Mouse (Mus musculus) midbrain, embryonic 14.5 days (tissue): ENCODE data around the gene Degs1. TPM values are rescaled to one million over a fixed set of nuclear protein-coding genes. Genes with fewer than 3 reads are reported as not detected.

ENCODE experiments used
- ATAC-seq: fragments of 200-750 bp; cut with Nextera tagmentation; 2 replicates; pipeline ENCODE4 v1.8.0; 2017; ENCODE audit warnings: moderate number of reproducible peaks, moderate library complexity; ENCODE audit not compliant: low FRiP score, low TSS enrichment
- DNase-seq: peaks from one replicate; pipeline ENCODE4 v3.0.0-alpha.2; 2015
- H3K27ac ChIP-seq: fragments of 300-500 bp; sonication (generic); replicated peaks from 2 replicates; pipeline ENCODE4 v1.5.1; 2014; ENCODE audit warnings: mild to moderate bottlenecking, low read depth, low read length, moderate library complexity
- H3K27me3 ChIP-seq: fragments of 300-500 bp; sonication (generic); 2 replicates; pipeline ENCODE4 v1.6.1; 2014; ENCODE audit warnings: low read length, control low read depth, mixed read lengths; ENCODE audit not compliant: control insufficient read depth, insufficient read depth
- H3K36me3 ChIP-seq: fragments of 300-500 bp; sonication (generic); 2 replicates; pipeline ENCODE4 v1.6.1; 2014; ENCODE audit warnings: low read length, control low read depth; ENCODE audit not compliant: control insufficient read depth, insufficient read depth
- H3K4me1 ChIP-seq: fragments of 300-500 bp; sonication (generic); 2 replicates; pipeline ENCODE4 v1.6.1; 2014; ENCODE audit warnings: mild to moderate bottlenecking, antibody characterized with exemption, low read length, control low read depth; ENCODE audit not compliant: control insufficient read depth, insufficient read depth
- H3K4me2 ChIP-seq: fragments of 300-500 bp; sonication (generic); 2 replicates; pipeline ENCODE4 v1.6.1; 2014; ENCODE audit warnings: mild to moderate bottlenecking, low read length, moderate library complexity
- H3K4me3 ChIP-seq: fragments of 300-500 bp; sonication (generic); replicated peaks from 2 replicates; pipeline ENCODE4 v1.5.1; 2014; ENCODE audit warnings: low read depth, low read length
- H3K9ac ChIP-seq: fragments of 300-500 bp; sonication (generic); replicated peaks from 2 replicates; pipeline ENCODE4 v1.6.1; 2014; ENCODE audit warnings: mild to moderate bottlenecking, low read length, moderate library complexity
- H3K9me3 ChIP-seq: fragments of 300-500 bp; sonication (generic); 2 replicates; pipeline ENCODE4 v1.6.1; 2016; ENCODE audit warnings: low read length, control low read depth, mixed read lengths; ENCODE audit not compliant: control insufficient read depth
- WGBS: fragments of 180-500 bp; shearing (Covaris S2); extraction: QIAGEN DNeasy Blood & Tissue Kit; methylation state at CpG from one replicate; pipeline ENCODE4 v1.1.7; 2014; 5-methylcytosine and 5-hydroxymethylcytosine counted together
- polyA plus RNA-seq: library from polyadenylated mRNA; unstranded; fragments of >200 nt; fragmentation: Nextera tagmentation; extraction: Ambion mirVana; gene quantifications from 2 replicates; pipeline ENCODE4 v1.2.1, GENCODE M21; 2014

Gene Degs1
- polyA plus RNA-seq, 1 experiment from 2014 or later, result 76.8 TPM

GRCm38 (mm10) chr1:182275109-182275508, 7.5 kb downstream of the Degs1 start:
- H3K9me3 ChIP-seq, result no peaks in the 10 kb centered on the region
- ATAC-seq (no peak), DNase-seq (no peak)
- 96% methylated on average over 6 of the region's 6 CpGs for WGBS
- no peak overlapping the region for H3K9ac ChIP-seq
- H3K4me1 ChIP-seq, result no peaks in the 10 kb centered on the region
- no peaks in the 10 kb centered on the region for H3K27me3 ChIP-seq
- peaks cover 57% of the 10 kb centered on the region for H3K36me3 ChIP-seq
- no peak overlapping the region for H3K4me3 ChIP-seq
- H3K27ac ChIP-seq, result no peak overlapping the region
- no peak overlapping the region for H3K4me2 ChIP-seq

- no peaks in the 10 kb centered on the region for H3K27me3 ChIP-seq
- no peak overlapping the region for H3K4me3 ChIP-seq
- no peak overlapping the region for H3K27ac ChIP-seq
- no peak overlapping the region for H3K4me2 ChIP-seq
- H3K4me1 ChIP-seq, result no peaks in the 10 kb centered on the region
- DNase-seq (no peak), ATAC-seq (no peak)
- H3K9ac ChIP-seq, result no peak overlapping the region
- H3K36me3 ChIP-seq, result peaks cover 31% of the 10 kb centered on the region
- 88% methylated on average over 5 of the region's 5 CpGs for WGBS
- no peaks in the 10 kb centered on the region for H3K9me3 ChIP-seq
Observed at GRCm38 (mm10) chr1:182271632-182272031, 11.0 kb downstream of the Degs1 start.

- DNase-seq (no peak), ATAC-seq (no peak)
- WGBS, result 87% methylated on average over 5 of the region's 5 CpGs
- Histone ChIP-seq H3K27me3 (no peaks in the 10 kb centered on the region), H3K4me2 (no peak overlapping the region), H3K27ac (no peak overlapping the region), H3K9me3 (no peaks in the 10 kb centered on the region), H3K4me3 (no peak overlapping the region), H3K36me3 (peaks cover 28% of the 10 kb centered on the region), H3K9ac (no peak overlapping the region), H3K4me1 (no peaks in the 10 kb centered on the region)
Observed at GRCm38 (mm10) chr1:182271130-182271529, 11.5 kb downstream of the Degs1 start.

GRCm38 (mm10) chr1:182268317-182268716, 14.3 kb downstream of the Degs1 start:
- H3K27me3 ChIP-seq, result no peaks in the 10 kb centered on the region
- H3K9me3 ChIP-seq, result no peaks in the 10 kb centered on the region
- DNase-seq (no peak), ATAC-seq (no peak)
- H3K9ac ChIP-seq, result no peak overlapping the region
- H3K4me1 ChIP-seq, result no peaks in the 10 kb centered on the region
- WGBS, result 34% methylated on average over 4 of the region's 4 CpGs
- H3K27ac ChIP-seq, result no peak overlapping the region
- peaks cover 6% of the 10 kb centered on the region; the same call in 1 of the 2 replicates for H3K36me3 ChIP-seq
- H3K4me2 ChIP-seq, result no peak overlapping the region
- H3K4me3 ChIP-seq, result no peak overlapping the region

- 96% methylated on average over 11 of the region's 11 CpGs for WGBS
- H3K4me3 ChIP-seq, result no peak overlapping the region
- H3K27me3 ChIP-seq, result no peaks in the 10 kb centered on the region
- no peaks in the 10 kb centered on the region for H3K36me3 ChIP-seq
- ATAC-seq (no peak), DNase-seq (no peak)
- no peaks in the 10 kb centered on the region for H3K4me1 ChIP-seq
- no peak overlapping the region for H3K4me2 ChIP-seq
- no peak overlapping the region for H3K27ac ChIP-seq
- no peak overlapping the region for H3K9ac ChIP-seq
- no peaks in the 10 kb centered on the region for H3K9me3 ChIP-seq
Observed at GRCm38 (mm10) chr1:182266028-182266525, 16.5 kb downstream of the Degs1 start.

GRCm38 (mm10) chr1:182256041-182256680, 26.4 kb downstream of the Degs1 start:
- no peaks in the 10 kb centered on the region for H3K9me3 ChIP-seq
- H3K36me3 ChIP-seq, result no peaks in the 10 kb centered on the region
- H3K4me2 ChIP-seq, result no peak overlapping the region
- no peak overlapping the region for H3K27ac ChIP-seq
- H3K9ac ChIP-seq, result no peak overlapping the region
- ATAC-seq (no peak), DNase-seq (no peak)
- no peak overlapping the region for H3K4me3 ChIP-seq
- WGBS, result 87% methylated on average over 11 of the region's 11 CpGs
- no peaks in the 10 kb centered on the region for H3K27me3 ChIP-seq
- no peaks in the 10 kb centered on the region for H3K4me1 ChIP-seq

- H3K4me1 ChIP-seq, result no peaks in the 10 kb centered on the region
- H3K27ac ChIP-seq, result no peak overlapping the region
- H3K4me3 ChIP-seq, result no peak overlapping the region
- ATAC-seq (no peak), DNase-seq (no peak)
- no peaks in the 10 kb centered on the region for H3K36me3 ChIP-seq
- H3K9ac ChIP-seq, result no peak overlapping the region
- WGBS, result 93% methylated on average over 11 of the region's 11 CpGs
- no peak overlapping the region for H3K4me2 ChIP-seq
- H3K9me3 ChIP-seq, result no peaks in the 10 kb centered on the region
- H3K27me3 ChIP-seq, result no peaks in the 10 kb centered on the region
Observed at GRCm38 (mm10) chr1:182255031-182255430, 27.6 kb downstream of the Degs1 start.

- ATAC-seq (no peak), DNase-seq (no peak)
- H3K4me2 ChIP-seq, result no peak overlapping the region
- H3K27me3 ChIP-seq, result no peaks in the 10 kb centered on the region
- H3K9me3 ChIP-seq, result no peaks in the 10 kb centered on the region
- no peaks in the 10 kb centered on the region for H3K36me3 ChIP-seq
- no peak overlapping the region for H3K4me3 ChIP-seq
- no peak overlapping the region for H3K27ac ChIP-seq
- H3K4me1 ChIP-seq, result no peaks in the 10 kb centered on the region
- H3K9ac ChIP-seq, result no peak overlapping the region
- WGBS, result 93% methylated on average over 8 of the region's 8 CpGs
Observed at GRCm38 (mm10) chr1:182254618-182255017, 28.0 kb downstream of the Degs1 start.

GRCm38 (mm10) chr1:182253756-182254534, 28.7 kb downstream of the Degs1 start:
- Histone ChIP-seq H3K4me1 (no peaks in the 10 kb centered on the region), H3K9ac (no peak overlapping the region), H3K4me3 (no peak overlapping the region), H3K27ac (no peak overlapping the region), H3K36me3 (no peaks in the 10 kb centered on the region), H3K27me3 (no peaks in the 10 kb centered on the region), H3K9me3 (no peaks in the 10 kb centered on the region), H3K4me2 (no peak overlapping the region)
- DNase-seq (no peak), ATAC-seq (no peak)
- 94% methylated on average over 12 of the region's 12 CpGs for WGBS
